Mouse (Mus musculus) ES-E14 (cell line): Measurements from ENCODE around the gene Kcnip3.

Experiments used
- CHD2 ChIP-seq: IDR thresholded peaks from 2 replicates; pipeline ENCODE4 v1.6.1; 2014; ENCODE audit warnings: mild to moderate bottlenecking, low read depth, low read length, inconsistent platforms
- MAFK ChIP-seq: IDR thresholded peaks from 2 replicates; pipeline ENCODE4 v1.6.1; 2014; ENCODE audit warnings: mild to moderate bottlenecking, low read depth, low read length, inconsistent platforms; ENCODE audit not compliant: insufficient read depth

DNA sequence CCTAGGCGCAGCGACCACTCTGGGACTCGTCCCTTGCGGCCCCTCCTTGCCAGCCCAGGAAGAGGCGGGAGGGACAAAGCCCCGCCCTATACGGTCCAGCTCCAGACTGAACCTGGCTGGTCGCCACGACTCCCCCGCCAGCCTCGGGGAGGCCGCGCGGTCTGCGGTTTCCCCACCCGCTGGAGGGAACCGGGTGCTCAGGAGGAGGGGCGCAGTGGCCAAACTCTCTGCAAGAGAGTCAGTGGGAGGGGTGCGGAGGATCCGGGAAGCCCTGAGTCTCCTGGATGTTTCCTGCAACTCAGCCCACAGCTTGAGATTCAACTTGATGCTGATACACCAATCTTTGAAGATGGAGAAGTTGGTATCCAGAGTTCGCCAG lies 39.4 kb downstream of the Kcnip3 start:
- no peak for TF ChIP-seq CHD2
- TF ChIP-seq MAFK: no peak
